Mouse (Mus musculus) heart, embryonic 14.5 days (tissue): ENCODE measurements around the gene Pgp. TPM values are rescaled to one million over a fixed set of nuclear protein-coding genes. Genes with fewer than 3 reads are reported as not detected.
A peak's percentile ranks its signal among the peaks of the same experiment; 100 is the strongest.

Experiments used
- ATAC-seq: fragments of 200-750 bp; cut with Nextera tagmentation; 2 replicates; pipeline ENCODE4 v1.8.0; 2017; ENCODE audit warnings: low read depth, moderate TSS enrichment; ENCODE audit not compliant: insufficient number of reproducible peaks, insufficient read depth, low FRiP score
- H3K27ac ChIP-seq, 2 experiments: fragments of 200-500 bp in 1 of 2; fragments of 300-500 bp in 1 of 2; sonication (generic) in 1 of 2; replicated peaks in 1 of 2; 2 replicates each; pipeline ENCODE4 v1.5.1; 2012 to 2014; ENCODE audit warnings: low read depth in 2 of 2, low read length in 2 of 2, control low read depth in 1 of 2, mild to moderate bottlenecking in 1 of 2, mixed read lengths in 1 of 2; ENCODE audit not compliant: control insufficient read depth in 1 of 2, insufficient read depth in 1 of 2
- H3K27me3 ChIP-seq: fragments of 300-500 bp; sonication (generic); 2 replicates; pipeline ENCODE4 v1.6.1; 2014; ENCODE audit warnings: mild to moderate bottlenecking, low read length, control low read depth; ENCODE audit not compliant: control insufficient read depth, insufficient read depth
- H3K36me3 ChIP-seq: fragments of 300-500 bp; sonication (generic); 2 replicates; pipeline ENCODE4 v1.6.1; 2014; ENCODE audit warnings: mild to moderate bottlenecking, control low read depth, low read length, mixed read lengths; ENCODE audit not compliant: control insufficient read depth, insufficient read depth
- H3K4me1 ChIP-seq, 2 experiments: fragments of 200-500 bp in 1 of 2; fragments of 300-500 bp in 1 of 2; sonication (generic) in 1 of 2; 2 replicates each; pipeline ENCODE4 v1.6.1; 2012 to 2014; ENCODE audit warnings: low read length in 2 of 2, control low read depth in 1 of 2, mixed read lengths in 1 of 2; ENCODE audit not compliant: control insufficient read depth in 2 of 2, insufficient read depth in 2 of 2
- H3K4me2 ChIP-seq: fragments of 300-500 bp; sonication (generic); 2 replicates; pipeline ENCODE4 v1.6.1; 2014; ENCODE audit warnings: mild to moderate bottlenecking, low read length
- H3K4me3 ChIP-seq, 2 experiments: fragments of 200-500 bp in 1 of 2; fragments of 300-500 bp in 1 of 2; sonication (generic) in 1 of 2; 2 replicates each; pipeline ENCODE4 v1.5.1; 2012 to 2014; ENCODE audit warnings: low read length in 2 of 2, mild to moderate bottlenecking in 2 of 2, control low read depth in 1 of 2, low read depth in 1 of 2, moderate library complexity in 1 of 2; ENCODE audit not compliant: control insufficient read depth in 1 of 2, insufficient read depth in 1 of 2
- H3K9ac ChIP-seq: fragments of 300-500 bp; sonication (generic); 2 replicates; pipeline ENCODE4 v1.6.1; 2014; ENCODE audit warnings: mild to moderate bottlenecking, low read length
- H3K9me3 ChIP-seq: fragments of 300-500 bp; sonication (generic); 2 replicates; pipeline ENCODE4 v1.6.1; 2016; ENCODE audit warnings: low read length, control low read depth; ENCODE audit not compliant: control insufficient read depth
- WGBS: fragments of 180-500 bp; shearing (Covaris S2); extraction: QIAGEN DNeasy Blood & Tissue Kit; methylation state at CpG from one replicate; pipeline ENCODE4 v1.1.7; 2014; 5-methylcytosine and 5-hydroxymethylcytosine counted together
- polyA plus RNA-seq: library from polyadenylated mRNA; unstranded; fragments of >200 nt; fragmentation: Nextera tagmentation; extraction: Ambion mirVana; gene quantifications from 2 replicates; pipeline ENCODE4 v1.2.1, GENCODE M21; 2014

Gene Pgp
- polyA plus RNA-seq, 1 experiment from 2014 or later: 66.6 TPM

DNA sequence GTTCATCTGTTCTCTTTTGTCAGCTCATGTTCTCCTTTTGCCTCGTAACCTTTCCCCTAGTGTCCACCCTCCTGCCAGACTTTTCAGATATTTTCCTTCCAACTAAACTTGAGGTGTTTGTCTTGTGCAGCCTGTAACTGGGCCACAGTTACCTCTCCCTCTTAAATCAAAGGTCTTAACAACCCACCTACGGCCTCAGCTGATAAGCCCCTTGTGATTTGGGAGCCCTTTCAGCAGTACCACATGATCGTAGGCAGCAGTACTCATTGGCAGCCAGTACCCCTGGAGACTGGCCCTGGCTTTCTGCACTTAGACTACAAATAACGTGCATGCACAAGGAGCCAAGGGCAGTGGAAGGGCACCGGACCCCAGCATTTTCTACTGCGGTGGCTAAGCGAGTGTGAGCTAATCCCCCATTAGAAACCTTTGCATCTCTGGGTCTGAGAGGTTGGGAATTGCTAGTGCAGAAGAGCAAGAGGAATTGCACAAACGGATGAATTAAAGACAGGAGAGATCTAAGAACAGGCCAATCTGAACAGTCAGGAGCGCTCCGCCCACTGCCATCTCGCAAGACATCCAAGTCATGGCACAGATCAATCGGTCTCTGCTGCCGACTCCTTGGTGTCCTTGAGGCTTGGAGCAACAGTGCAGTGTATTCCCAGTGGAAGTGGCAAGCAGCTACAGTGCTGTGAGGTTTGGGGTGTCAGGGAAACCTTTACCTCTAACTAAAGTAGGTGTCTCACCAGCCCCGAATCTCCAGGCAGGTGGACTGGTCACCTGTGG is 40.8 kb upstream of the Pgp start:
- WGBS: 51% methylated on average over 14 of the region's 14 CpGs
- peak; percentile 31 for ATAC-seq
- H3K4me3 ChIP-seq: peak overlapping the region; percentile 11 to 18
- no peaks in the 10 kb centered on the region for H3K9me3 ChIP-seq
- no peaks in the 10 kb centered on the region for H3K27me3 ChIP-seq
- peak overlapping the region; percentile 49 for H3K4me2 ChIP-seq
- peak overlapping the region; percentile 63 for H3K9ac ChIP-seq
- H3K27ac ChIP-seq: peak overlapping the region; percentile 91 to 98
- peaks cover 35% of the 10 kb centered on the region for H3K36me3 ChIP-seq
- peaks cover 21% of the 10 kb centered on the region in 2 experiments for H3K4me1 ChIP-seq

DNA sequence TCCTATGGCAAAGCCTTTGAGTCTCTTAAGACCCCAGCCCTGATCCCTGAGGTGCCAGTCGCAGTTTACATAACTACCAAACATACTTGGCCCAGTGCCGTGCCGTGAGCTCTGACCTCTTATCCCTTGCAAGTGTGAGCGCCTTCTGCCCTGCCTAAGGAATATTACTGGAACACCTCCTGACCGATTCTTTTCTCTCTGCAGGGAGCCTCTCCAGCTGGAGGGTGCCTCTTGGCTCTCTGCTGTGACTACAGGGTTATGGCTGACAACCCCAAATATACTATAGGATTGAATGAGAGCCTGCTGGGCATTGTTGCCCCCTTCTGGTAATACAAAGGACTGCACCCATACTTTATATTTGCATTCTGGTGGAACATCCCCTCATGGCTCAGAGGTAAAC is 33.2 kb upstream of the Pgp start:
- no peak for ATAC-seq
- no peak overlapping the region for H3K4me3 ChIP-seq
- H3K27me3 ChIP-seq: no peaks in the 10 kb centered on the region
- H3K9ac ChIP-seq: no peak overlapping the region
- no peaks in the 10 kb centered on the region for H3K4me1 ChIP-seq
- no peak overlapping the region for H3K4me2 ChIP-seq
- H3K36me3 ChIP-seq: peaks cover 85% of the 10 kb centered on the region
- 84% methylated on average over 5 of the region's 5 CpGs for WGBS
- no peaks in the 10 kb centered on the region for H3K9me3 ChIP-seq
- no peak overlapping the region for H3K27ac ChIP-seq

DNA sequence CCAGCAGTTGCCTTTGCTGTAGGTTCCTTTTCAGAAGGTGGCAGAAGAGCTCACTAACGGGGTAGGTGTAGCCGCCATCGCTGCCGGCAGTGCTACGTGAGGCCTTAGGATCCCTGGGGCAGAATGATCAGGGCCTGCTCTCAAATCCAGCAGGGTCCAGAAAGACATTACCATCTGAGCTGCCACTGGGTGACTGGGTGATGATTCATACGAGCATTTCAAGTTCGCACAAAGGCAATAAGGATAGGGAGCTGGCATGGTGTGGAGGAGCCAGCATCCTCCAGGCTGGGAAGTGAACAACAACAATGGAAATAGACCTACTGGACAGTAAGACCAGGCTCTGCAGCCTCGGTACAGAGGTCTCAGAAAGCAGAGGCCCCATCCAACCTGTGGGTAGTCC is 29.8 kb upstream of the Pgp start:
- Histone ChIP-seq H3K9ac (no peak overlapping the region), H3K4me1 (no peaks in the 10 kb centered on the region), H3K36me3 (peaks cover 83% of the 10 kb centered on the region), H3K27ac (no peak overlapping the region), H3K4me3 (no peak overlapping the region), H3K9me3 (no peaks in the 10 kb centered on the region), H3K27me3 (no peaks in the 10 kb centered on the region), H3K4me2 (no peak overlapping the region)
- 84% methylated on average over 8 of the region's 8 CpGs for WGBS
- no peak for ATAC-seq

DNA sequence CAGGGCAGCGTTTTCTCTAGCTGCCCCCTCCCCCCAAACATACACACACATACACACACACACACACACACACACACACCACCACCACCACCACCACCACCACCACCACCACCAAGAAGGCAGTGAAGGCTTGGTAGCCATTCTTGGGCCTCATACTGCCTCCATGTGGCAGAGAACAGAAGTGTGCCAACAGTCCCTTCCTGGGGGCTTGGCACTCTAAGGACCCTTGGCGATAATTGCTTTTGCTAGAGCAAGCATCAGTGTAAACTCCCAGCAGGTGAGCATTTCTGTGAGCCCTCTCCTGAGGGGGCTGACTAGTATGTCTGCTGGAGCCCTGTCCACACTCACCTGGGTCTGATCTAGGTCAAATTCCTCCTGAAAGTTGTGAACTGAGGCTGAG is 29.0 kb upstream of the Pgp start:
- Histone ChIP-seq H3K4me1 (no peaks in the 10 kb centered on the region), H3K36me3 (peaks cover 83% of the 10 kb centered on the region), H3K9ac (no peak overlapping the region), H3K27me3 (no peaks in the 10 kb centered on the region), H3K4me2 (no peak overlapping the region), H3K4me3 (no peak overlapping the region), H3K9me3 (no peaks in the 10 kb centered on the region), H3K27ac (no peak overlapping the region)
- WGBS: 54% methylated on average over 2 of the region's 2 CpGs
- no peak for ATAC-seq

- Histone ChIP-seq H3K27ac (no peak overlapping the region), H3K27me3 (no peaks in the 10 kb centered on the region), H3K9me3 (no peaks in the 10 kb centered on the region), H3K4me3 (no peak overlapping the region), H3K4me2 (no peak overlapping the region), H3K36me3 (peaks cover 84% of the 10 kb centered on the region), H3K4me1 (no peaks in the 10 kb centered on the region), H3K9ac (no peak overlapping the region)
- 86% methylated on average over 14 of the region's 14 CpGs for WGBS
- no peak for ATAC-seq
Measured at GRCm38 (mm10) chr17:24442107-24442506, 28.1 kb upstream of the Pgp start.

- 75% methylated on average over 7 of the region's 7 CpGs for WGBS
- ATAC-seq: no peak
- no peaks in the 10 kb centered on the region for H3K27me3 ChIP-seq
- no peaks in the 10 kb centered on the region for H3K4me1 ChIP-seq
- H3K4me2 ChIP-seq: no peak within 1 kb of the TSS
- H3K9ac ChIP-seq: no peak within 1 kb of the TSS
- no peaks in the 10 kb centered on the region for H3K9me3 ChIP-seq
- H3K27ac ChIP-seq: no peak within 1 kb of the TSS
- H3K4me3 ChIP-seq: no peak within 1 kb of the TSS
- H3K36me3 ChIP-seq: peaks cover 85% of the 10 kb centered on the region
Measured at GRCm38 (mm10) chr17:24442632-24443155, 27.5 kb upstream of the Pgp start, which contains the start of gene Dnase1l2. Dnase1l2 (minus strand) TSS chr17:24443105.

DNA sequence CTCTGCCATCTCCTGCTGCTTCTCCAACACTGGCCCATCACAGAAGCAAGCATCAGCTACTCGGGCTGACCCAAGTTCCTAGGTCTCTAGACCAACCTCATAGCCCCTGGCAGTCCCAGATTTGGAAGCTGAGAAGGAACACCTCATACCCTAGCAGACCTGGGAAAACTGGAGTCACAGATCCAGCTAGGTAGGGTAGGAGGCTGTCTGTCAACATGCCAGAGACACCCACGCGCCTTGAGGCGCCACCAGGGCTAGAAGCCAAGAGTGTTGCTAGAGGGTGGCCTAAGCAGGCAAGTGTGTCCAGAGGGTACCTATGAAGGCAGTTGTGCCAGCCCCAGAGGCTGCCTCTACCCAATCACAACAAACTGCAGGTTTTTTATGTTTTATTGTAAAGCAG is 26.8 kb upstream of the Pgp start:
- H3K4me2 ChIP-seq: no peak overlapping the region
- WGBS: 72% methylated on average over 4 of the region's 4 CpGs
- ATAC-seq: no peak
- no peak overlapping the region for H3K4me3 ChIP-seq
- H3K9me3 ChIP-seq: no peaks in the 10 kb centered on the region
- no peak overlapping the region for H3K27ac ChIP-seq
- no peaks in the 10 kb centered on the region for H3K4me1 ChIP-seq
- H3K9ac ChIP-seq: no peak overlapping the region
- H3K27me3 ChIP-seq: no peaks in the 10 kb centered on the region
- H3K36me3 ChIP-seq: peaks cover 85% of the 10 kb centered on the region

GRCm38 (mm10) chr17:24446590-24446989 is 23.6 kb upstream of the Pgp start:
- Histone ChIP-seq H3K27me3 (no peaks in the 10 kb centered on the region), H3K9me3 (no peaks in the 10 kb centered on the region), H3K4me3 (no peak overlapping the region), H3K4me2 (no peak overlapping the region), H3K36me3 (peaks cover 91% of the 10 kb centered on the region), H3K27ac (no peak overlapping the region), H3K9ac (no peak overlapping the region), H3K4me1 (no peaks in the 10 kb centered on the region)
- no peak for ATAC-seq
- WGBS: 93% methylated on average over 8 of the region's 8 CpGs
